Mouse (Mus musculus): ENCODE measurements around the gene Gpbar1. TPM values are rescaled to one million over a fixed set of nuclear protein-coding genes. Genes with fewer than 3 reads are reported as not detected.

The Gpbar1 gene
- polyA plus RNA-seq, 1 experiment = 3.1 TPM

GRCm38 (mm10) chr1:74289740-74290139 lies 11.4 kb downstream of the Gpbar1 start:
- Histone ChIP-seq H3K36me3 (ENCODE audit: control insufficient read depth, insufficient read depth, low read length) (peaks cover 64% of the 10 kb centered on the region), H3K27me3 (ENCODE audit: control insufficient read depth, insufficient read depth, low read length) (no peaks in the 10 kb centered on the region), H3K27ac (ENCODE audit: insufficient read depth, low read depth, low read length) (no peak overlapping the region), H3K4me3 (ENCODE audit: low read depth, low read length) (no peak overlapping the region), H3K4me1 (ENCODE audit: control insufficient read depth, insufficient read depth, insufficient read length, low read length) (peaks cover 5% of the 10 kb centered on the region; the same call in 1 of the 2 replicates)
- WGBS = 83% methylated on average over 2 of the region's 2 CpGs
- TF ChIP-seq CTCF (IDR thresholded peaks at IDR 0.05; ENCODE audit: extremely low read depth, insufficient read length, insufficient replicate concordance, low read depth, low read length) (no peak), POLR2A (IDR thresholded peaks at IDR 0.05; ENCODE audit: low read depth, low read length) (no peak)

- 87% methylated on average over 5 of the region's 5 CpGs for WGBS
- TF ChIP-seq POLR2A (IDR thresholded peaks at IDR 0.05; ENCODE audit: low read depth, low read length) (no peak), CTCF (IDR thresholded peaks at IDR 0.05; ENCODE audit: extremely low read depth, insufficient read length, insufficient replicate concordance, low read depth, low read length) (no peak)
- Histone ChIP-seq H3K4me1 (ENCODE audit: control insufficient read depth, insufficient read depth, insufficient read length, low read length) (peaks cover 9% of the 10 kb centered on the region), H3K36me3 (ENCODE audit: control insufficient read depth, insufficient read depth, low read length) (peaks cover 67% of the 10 kb centered on the region), H3K27me3 (ENCODE audit: control insufficient read depth, insufficient read depth, low read length) (no peaks in the 10 kb centered on the region), H3K27ac (ENCODE audit: insufficient read depth, low read depth, low read length) (no peak overlapping the region), H3K4me3 (ENCODE audit: low read depth, low read length) (no peak overlapping the region)
Observed at GRCm38 (mm10) chr1:74290141-74290540, 11.8 kb downstream of the Gpbar1 start.

- no peak overlapping the region for H3K4me3 ChIP-seq (ENCODE audit: low read depth, low read length)
- 87% methylated on average over 11 of the region's 11 CpGs for WGBS
- H3K4me1 ChIP-seq (ENCODE audit: control insufficient read depth, insufficient read depth, insufficient read length, low read length) = peaks cover 32% of the 10 kb centered on the region
- peaks cover 65% of the 10 kb centered on the region for H3K36me3 ChIP-seq (ENCODE audit: control insufficient read depth, insufficient read depth, low read length)
- no peak overlapping the region for H3K27ac ChIP-seq (ENCODE audit: insufficient read depth, low read depth, low read length)
- TF ChIP-seq POLR2A (IDR thresholded peaks at IDR 0.05; ENCODE audit: low read depth, low read length) (no peak), CTCF (IDR thresholded peaks at IDR 0.05; ENCODE audit: extremely low read depth, insufficient read length, insufficient replicate concordance, low read depth, low read length) (no peak)
- H3K27me3 ChIP-seq (ENCODE audit: control insufficient read depth, insufficient read depth, low read length) = no peaks in the 10 kb centered on the region
Observed at GRCm38 (mm10) chr1:74292331-74293020, 14.1 kb downstream of the Gpbar1 start.

- no peak overlapping the region for H3K27ac ChIP-seq (ENCODE audit: insufficient read depth, low read depth, low read length)
- WGBS = 86% methylated on average over 8 of the region's 8 CpGs
- H3K36me3 ChIP-seq (ENCODE audit: control insufficient read depth, insufficient read depth, low read length) = peaks cover 59% of the 10 kb centered on the region
- no peak overlapping the region for H3K4me3 ChIP-seq (ENCODE audit: low read depth, low read length)
- peaks cover 40% of the 10 kb centered on the region for H3K4me1 ChIP-seq (ENCODE audit: control insufficient read depth, insufficient read depth, insufficient read length, low read length)
- H3K27me3 ChIP-seq (ENCODE audit: control insufficient read depth, insufficient read depth, low read length) = no peaks in the 10 kb centered on the region
- TF ChIP-seq CTCF (IDR thresholded peaks at IDR 0.05; ENCODE audit: extremely low read depth, insufficient read length, insufficient replicate concordance, low read depth, low read length) (no peak), POLR2A (IDR thresholded peaks at IDR 0.05; ENCODE audit: low read depth, low read length) (no peak)
Observed at GRCm38 (mm10) chr1:74293306-74293960, 15.1 kb downstream of the Gpbar1 start.

GRCm38 (mm10) chr1:74294090-74294643 lies 15.8 kb downstream of the Gpbar1 start:
- H3K36me3 ChIP-seq (ENCODE audit: control insufficient read depth, insufficient read depth, low read length) = peaks cover 52% of the 10 kb centered on the region

GRCm38 (mm10) chr1:74294733-74295455 lies 16.5 kb downstream of the Gpbar1 start:
- Histone ChIP-seq H3K4me3 (ENCODE audit: low read depth, low read length) (peak overlapping the region; percentile 6), H3K27ac (ENCODE audit: insufficient read depth, low read depth, low read length) (peak overlapping the region; percentile 98), H3K36me3 (ENCODE audit: control insufficient read depth, insufficient read depth, low read length) (peaks cover 45% of the 10 kb centered on the region), H3K27me3 (ENCODE audit: control insufficient read depth, insufficient read depth, low read length) (no peaks in the 10 kb centered on the region), H3K4me1 (ENCODE audit: control insufficient read depth, insufficient read depth, insufficient read length, low read length) (peaks cover 52% of the 10 kb centered on the region)
- TF ChIP-seq POLR2A (IDR thresholded peaks at IDR 0.05; ENCODE audit: low read depth, low read length) (no peak), CTCF (IDR thresholded peaks at IDR 0.05; ENCODE audit: extremely low read depth, insufficient read length, insufficient replicate concordance, low read depth, low read length) (no peak)
- 42% methylated on average over 6 of the region's 6 CpGs for WGBS

More at GRCm38 (mm10) chr1:74294090-74294643, 15.8 kb downstream of the Gpbar1 start:
- Histone ChIP-seq H3K27me3 (ENCODE audit: control insufficient read depth, insufficient read depth, low read length) (no peaks in the 10 kb centered on the region), H3K27ac (ENCODE audit: insufficient read depth, low read depth, low read length) (no peak overlapping the region), H3K4me3 (ENCODE audit: low read depth, low read length) (no peak overlapping the region), H3K4me1 (ENCODE audit: control insufficient read depth, insufficient read depth, insufficient read length, low read length) (peaks cover 47% of the 10 kb centered on the region)
- WGBS = 73% methylated on average over 3 of the region's 3 CpGs
- no peak for TF ChIP-seq CTCF (IDR thresholded peaks at IDR 0.05; ENCODE audit: extremely low read depth, insufficient read length, insufficient replicate concordance, low read depth, low read length)
- TF ChIP-seq POLR2A (IDR thresholded peaks at IDR 0.05; ENCODE audit: low read depth, low read length) = no peak
